Mouse (Mus musculus): ENCODE results near the gene Cldn5. TPM values are rescaled to one million over a fixed set of nuclear protein-coding genes. Genes with fewer than 3 reads are reported as not detected.

Gene Cldn5
- polyA plus RNA-seq, 1 experiment: 59.4 TPM

- Histone ChIP-seq H3K27me3 (ENCODE audit: control insufficient read depth, insufficient read depth, low read length) (no peaks in the 10 kb centered on the region), H3K4me3 (ENCODE audit: extremely low read depth, insufficient read depth, insufficient read length) (no peak overlapping the region), H3K36me3 (ENCODE audit: control insufficient read depth, insufficient read depth, low read length) (peaks cover 61% of the 10 kb centered on the region), H3K4me1 (ENCODE audit: control insufficient read depth, insufficient read depth, insufficient read length) (no peaks in the 10 kb centered on the region), H3K27ac (ENCODE audit: insufficient read depth, low read length) (no peak overlapping the region)
- TF ChIP-seq CTCF (IDR thresholded peaks at IDR 0.05; ENCODE audit: extremely low read depth, insufficient read depth, insufficient read length, insufficient replicate concordance) (no peak), POLR2A (IDR thresholded peaks at IDR 0.05; ENCODE audit: low read depth, low read length) (no peak)
- DNase-seq (ENCODE audit: low read depth in 1 of 2, low spot score in 2 of 2): no peak
- 81% methylated on average over 1 of the region's 1 CpGs for WGBS
Observed at GRCm38 (mm10) chr16:18822356-18822755, 45.7 kb downstream of the Cldn5 start.

GRCm38 (mm10) chr16:18822925-18823324 lies 46.3 kb downstream of the Cldn5 start:
- Histone ChIP-seq H3K4me3 (ENCODE audit: extremely low read depth, insufficient read depth, insufficient read length) (no peak overlapping the region), H3K36me3 (ENCODE audit: control insufficient read depth, insufficient read depth, low read length) (peaks cover 63% of the 10 kb centered on the region), H3K4me1 (ENCODE audit: control insufficient read depth, insufficient read depth, insufficient read length) (no peaks in the 10 kb centered on the region), H3K27me3 (ENCODE audit: control insufficient read depth, insufficient read depth, low read length) (no peaks in the 10 kb centered on the region), H3K27ac (ENCODE audit: insufficient read depth, low read length) (no peak overlapping the region)
- TF ChIP-seq POLR2A (IDR thresholded peaks at IDR 0.05; ENCODE audit: low read depth, low read length): no peak
- TF ChIP-seq CTCF (IDR thresholded peaks at IDR 0.05; ENCODE audit: extremely low read depth, insufficient read depth, insufficient read length, insufficient replicate concordance): no peak
- 87% methylated on average over 4 of the region's 4 CpGs for WGBS
- DNase-seq (ENCODE audit: low read depth in 1 of 2, low spot score in 2 of 2): no peak

Other genes with a start within 250 kb of the Cldn5 start
- 0.06 and 0.42 TPM in 2 replicates for gene Tbx1, start 186.2 kb upstream of the Cldn5 start, polyA plus RNA-seq (2012; rRNA removed)
- gene Gp1bb, start 154.4 kb upstream of the Cldn5 start, polyA plus RNA-seq (2012; rRNA removed): 101 and 155 TPM in 2 replicates
- gene Gm49601, start 150.4 kb upstream of the Cldn5 start, polyA plus RNA-seq (2012; rRNA removed): 0.71 and 2.2 TPM in 2 replicates
- 1.9 and 2.1 TPM in 2 replicates for gene Sept5, start 146.9 kb upstream of the Cldn5 start, polyA plus RNA-seq (2012; rRNA removed)
- 17.6 and 18.0 TPM in 2 replicates for gene Ufd1, start 34.9 kb downstream of the Cldn5 start, polyA plus RNA-seq (2012; rRNA removed)
- 9.7 and 11.5 TPM in 2 replicates for gene Cdc45, start 35.1 kb downstream of the Cldn5 start, polyA plus RNA-seq (2012; rRNA removed)
- gene 2510002D24Rik, start 59.7 kb downstream of the Cldn5 start, polyA plus RNA-seq (2012; rRNA removed): 44.9 and 55.5 TPM in 2 replicates
- gene Gm28539, start 59.7 kb downstream of the Cldn5 start, polyA plus RNA-seq (2012; rRNA removed): 1.9 TPM in 1 of 2 replicates, not detected in the other
- 6.1 and 8.1 TPM in 2 replicates for gene Mrpl40, start 100.0 kb downstream of the Cldn5 start, polyA plus RNA-seq (2012; rRNA removed)
- gene Hira, start 100.2 kb downstream of the Cldn5 start, polyA plus RNA-seq (2012; rRNA removed): 50.0 and 53.0 TPM in 2 replicates